Mouse (Mus musculus) stomach, postnatal 0 days (tissue): ENCODE measurements around the gene Tmem119. TPM values are rescaled to one million over a fixed set of nuclear protein-coding genes. Genes with fewer than 3 reads are reported as not detected.

Experiments
- ATAC-seq: fragments of 200-750 bp; cut with Nextera tagmentation; 2 replicates; pipeline ENCODE4 v1.8.0; 2017; ENCODE audit not compliant: low FRiP score, low TSS enrichment
- DNase-seq: peaks from one replicate; pipeline ENCODE4 v3.0.0-alpha.2; 2016; ENCODE audit warnings: low spot score
- H3K27ac ChIP-seq: fragments of 300-500 bp; sonication (generic); replicated peaks from 2 replicates; pipeline ENCODE4 v1.5.1; 2014; ENCODE audit warnings: mild to moderate bottlenecking, control low read depth
- H3K27me3 ChIP-seq: fragments of 300-500 bp; sonication (generic); 2 replicates; pipeline ENCODE4 v1.6.1; 2014; ENCODE audit warnings: low read length; ENCODE audit not compliant: control insufficient read depth, insufficient read depth
- H3K36me3 ChIP-seq: fragments of 300-500 bp; sonication (generic); 2 replicates; pipeline ENCODE4 v1.6.1; 2014; ENCODE audit warnings: low read length, mixed read lengths; ENCODE audit not compliant: control insufficient read depth, insufficient read depth
- H3K4me1 ChIP-seq: fragments of 300-500 bp; sonication (generic); replicated peaks from 2 replicates; pipeline ENCODE4 v1.6.1; 2014; ENCODE audit warnings: antibody characterized with exemption; ENCODE audit not compliant: control insufficient read depth, insufficient read depth
- H3K4me2 ChIP-seq: fragments of 300-500 bp; sonication (generic); replicated peaks from 2 replicates; pipeline ENCODE4 v1.6.1; 2014; ENCODE audit warnings: low read depth, mild to moderate bottlenecking, control low read depth, moderate library complexity
- H3K4me3 ChIP-seq: fragments of 300-500 bp; sonication (generic); 2 replicates; pipeline ENCODE4 v1.5.1; 2014; ENCODE audit warnings: low read depth, low read length, control low read depth
- H3K9ac ChIP-seq: fragments of 300-500 bp; sonication (generic); 2 replicates; pipeline ENCODE4 v1.6.1; 2014; ENCODE audit warnings: mild to moderate bottlenecking, low read length, control low read depth, mixed read lengths
- H3K9me3 ChIP-seq: fragments of 300-500 bp; sonication (generic); 2 replicates; pipeline ENCODE4 v1.6.1; 2016; ENCODE audit warnings: low read length; ENCODE audit not compliant: control insufficient read depth
- CTCF ChIP-seq: IDR thresholded peaks from 2 replicates; pipeline ENCODE4 v1.5.1; 2016; ENCODE audit warnings: antibody characterized with exemption, low read depth, mild to moderate bottlenecking, moderate library complexity
- EP300 ChIP-seq: optimal IDR thresholded peaks from 2 replicates; pipeline ENCODE3; 2016; ENCODE audit warnings: antibody characterized with exemption
- WGBS: fragments of 180-500 bp; shearing (Covaris S2); extraction: QIAGEN DNeasy Blood & Tissue Kit; methylation state at CpG from one replicate; pipeline ENCODE4 v1.1.7; 2014; 5-methylcytosine and 5-hydroxymethylcytosine counted together
- polyA plus RNA-seq: library from polyadenylated mRNA; unstranded; fragments of >200 nt; fragmentation: Nextera tagmentation; extraction: Ambion mirVana; gene quantifications from 2 replicates; pipeline ENCODE4 v1.2.1, GENCODE M21; 2015

The Tmem119 gene
- polyA plus RNA-seq, 1 experiment from 2014 or later: 36.6 TPM

DNA sequence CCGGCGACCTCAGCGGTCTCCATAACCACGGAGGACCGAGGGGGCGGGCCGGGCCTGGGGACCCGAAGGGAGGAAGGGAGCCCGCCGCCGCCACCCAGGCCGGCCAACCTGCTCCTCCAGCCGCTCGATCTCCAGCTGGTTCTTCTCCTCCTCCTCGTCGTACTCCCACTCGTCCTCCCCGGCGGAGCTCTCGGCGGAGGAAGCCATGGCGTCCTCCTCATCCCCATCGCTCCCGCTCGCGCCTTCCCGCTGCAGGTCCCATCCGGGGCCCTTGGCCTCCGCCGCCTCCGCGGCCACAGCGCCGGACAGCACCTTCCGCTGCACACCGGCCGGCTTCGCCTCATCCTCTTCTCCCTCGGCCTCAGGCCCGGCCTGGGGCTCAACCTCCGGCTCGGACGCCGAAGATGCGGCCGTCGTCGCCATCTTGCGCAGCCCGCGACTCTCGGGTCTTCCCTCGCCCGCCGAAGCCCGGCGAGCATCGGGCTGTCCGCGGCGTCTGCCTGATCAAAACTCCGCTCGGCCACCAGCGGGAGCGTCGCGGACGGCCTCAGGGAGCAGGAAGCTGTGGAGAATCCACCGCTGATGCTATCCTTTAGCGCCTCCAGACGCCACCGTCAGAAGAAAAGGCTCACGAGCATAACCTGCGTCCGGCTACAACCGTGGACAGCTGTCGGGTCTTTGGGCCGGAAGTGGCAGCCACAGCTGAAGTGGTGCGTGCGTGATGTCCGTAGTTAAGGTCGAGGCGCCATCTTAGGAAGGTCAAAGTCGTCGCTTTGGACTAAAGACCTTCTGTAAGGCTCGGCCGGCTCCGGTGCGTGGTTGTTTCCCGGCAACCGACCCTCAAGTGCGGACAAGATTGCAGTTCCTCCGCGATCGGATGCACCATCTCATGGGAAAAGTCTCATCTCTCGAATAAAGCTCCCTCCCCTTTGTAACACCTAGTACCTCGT, 28.8 kb downstream of the Tmem119 start:
- Histone ChIP-seq H3K27me3 (no peaks in the 10 kb centered on the region), H3K4me3 (peak overlapping the region; percentile 99), H3K27ac (peak overlapping the region; percentile 97), H3K4me1 (peaks cover 5% of the 10 kb centered on the region; the same call in 1 of the 2 replicates), H3K4me2 (peak overlapping the region; percentile 93), H3K9me3 (no peaks in the 10 kb centered on the region), H3K9ac (peak overlapping the region; percentile 93), H3K36me3 (peaks cover 9% of the 10 kb centered on the region; the same call in 1 of the 2 replicates)
- ATAC-seq: peak; percentile 86
- DNase-seq: peak; percentile 83
- TF ChIP-seq EP300 (peak; percentile 93), CTCF (no peak)
- WGBS: under 1% methylated on average over 94 of the region's 97 CpGs

GRCm38 (mm10) chr5:113768806-113769205, 31.5 kb downstream of the Tmem119 start:
- no peaks in the 10 kb centered on the region for H3K36me3 ChIP-seq
- H3K27me3 ChIP-seq: no peaks in the 10 kb centered on the region
- DNase-seq (no peak), ATAC-seq (no peak)
- no peak overlapping the region for H3K27ac ChIP-seq
- peaks cover 5% of the 10 kb centered on the region; the same call in 1 of the 2 replicates for H3K4me1 ChIP-seq
- H3K9me3 ChIP-seq: no peaks in the 10 kb centered on the region
- H3K9ac ChIP-seq: no peak overlapping the region
- H3K4me3 ChIP-seq: no peak overlapping the region
- TF ChIP-seq CTCF (no peak), EP300 (no peak)
- no peak overlapping the region for H3K4me2 ChIP-seq
- 89% methylated on average over 8 of the region's 8 CpGs for WGBS

DNA sequence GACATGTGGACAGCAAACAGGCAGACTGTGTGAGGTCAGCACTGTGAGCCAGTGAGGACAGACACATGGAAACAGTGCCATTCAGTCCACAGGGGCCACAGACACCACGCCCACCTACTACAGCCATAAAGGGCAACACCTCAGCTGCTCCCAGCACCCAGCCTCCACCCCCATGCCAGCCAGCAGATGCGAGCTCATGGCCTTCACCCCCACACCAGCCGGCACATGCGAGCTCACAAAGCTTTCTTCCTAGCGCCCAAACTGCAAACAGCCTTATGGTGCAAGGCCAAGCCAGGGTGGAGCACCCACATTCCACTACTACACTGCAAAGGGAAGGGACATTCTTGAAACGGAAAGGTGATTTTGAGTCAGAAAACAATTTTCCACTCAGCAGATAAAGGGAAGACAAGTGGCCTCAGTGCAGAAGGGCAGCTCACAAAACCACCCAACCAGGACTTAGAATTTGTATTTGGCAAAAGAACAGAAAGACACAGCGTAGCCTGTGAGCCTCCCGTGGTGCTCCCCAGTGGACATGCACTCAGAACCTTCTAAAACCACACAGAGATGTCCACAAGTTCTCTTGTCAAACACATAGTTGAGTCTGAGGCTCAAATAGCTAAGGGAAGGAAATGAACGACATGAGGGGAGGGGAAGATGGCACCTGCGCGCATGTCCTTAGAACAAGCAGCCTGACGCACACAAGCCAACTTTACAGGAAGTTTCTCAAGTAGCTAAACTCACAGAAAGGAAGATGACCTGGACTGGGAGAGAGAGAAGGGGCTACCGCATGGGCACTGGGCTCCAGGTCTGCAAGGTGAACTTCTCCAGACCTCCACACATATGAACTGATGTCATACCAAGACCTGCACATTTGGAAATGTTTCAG, 34.4 kb downstream of the Tmem119 start:
- 77% methylated on average over 13 of the region's 13 CpGs for WGBS
- ATAC-seq: no peak
- no peaks in the 10 kb centered on the region for H3K9me3 ChIP-seq
- TF ChIP-seq EP300: no peak
- no peak for TF ChIP-seq CTCF
- no peak overlapping the region for H3K27ac ChIP-seq
- peaks cover 5% of the 10 kb centered on the region; the same call in 1 of the 2 replicates for H3K4me1 ChIP-seq
- peaks cover 10% of the 10 kb centered on the region; the same call in 1 of the 2 replicates for H3K36me3 ChIP-seq
- no peaks in the 10 kb centered on the region for H3K27me3 ChIP-seq
- H3K4me3 ChIP-seq: no peak overlapping the region
- no peak overlapping the region for H3K4me2 ChIP-seq
- DNase-seq: peak; percentile 26
- H3K9ac ChIP-seq: no peak overlapping the region

GRCm38 (mm10) chr5:113764426-113764825, 35.9 kb downstream of the Tmem119 start:
- TF ChIP-seq CTCF (no peak), EP300 (no peak)
- WGBS: 88% methylated on average over 7 of the region's 7 CpGs
- Histone ChIP-seq H3K9ac (no peak overlapping the region), H3K27me3 (no peaks in the 10 kb centered on the region), H3K36me3 (peaks cover 18% of the 10 kb centered on the region), H3K4me2 (no peak overlapping the region), H3K4me1 (no peaks in the 10 kb centered on the region), H3K27ac (no peak overlapping the region), H3K4me3 (no peak overlapping the region), H3K9me3 (no peaks in the 10 kb centered on the region)
- ATAC-seq (no peak), DNase-seq (no peak)

DNA sequence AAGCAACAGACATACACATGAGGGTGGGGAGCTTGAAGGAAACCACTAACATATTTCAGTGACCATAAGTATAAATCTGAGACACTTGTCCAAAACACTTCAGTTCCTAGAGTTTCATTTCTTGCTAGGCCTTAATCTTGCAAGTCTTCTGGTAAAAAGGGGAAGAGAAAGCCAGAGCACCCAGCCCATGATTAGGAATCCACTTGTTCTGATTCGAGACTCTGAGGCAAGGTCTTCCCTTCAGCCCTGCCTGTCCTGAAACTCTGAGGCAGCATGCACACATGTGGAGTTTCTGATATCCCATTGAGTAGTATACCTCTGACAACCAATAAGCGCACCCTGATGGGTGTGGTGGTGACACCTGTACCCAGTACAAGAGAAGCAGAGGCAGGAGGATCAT, 38.7 kb downstream of the Tmem119 start:
- Histone ChIP-seq H3K36me3 (peaks cover 32% of the 10 kb centered on the region), H3K4me3 (no peak overlapping the region), H3K4me2 (no peak overlapping the region), H3K27me3 (no peaks in the 10 kb centered on the region), H3K9me3 (no peaks in the 10 kb centered on the region), H3K4me1 (no peaks in the 10 kb centered on the region), H3K27ac (no peak overlapping the region), H3K9ac (no peak overlapping the region)
- WGBS: 93% methylated on average over 2 of the region's 2 CpGs
- DNase-seq: no peak
- TF ChIP-seq CTCF: no peak
- TF ChIP-seq EP300: no peak
- no peak for ATAC-seq
